Mouse (Mus musculus) heart, postnatal 4 days (tissue): ENCODE measurements at regions not wholly inside any gene's neighbourhood (a gene's known extent, or its start where the extent isn't known, plus 50 kb on each side); places are given as distances from the start of the nearest gene placed in this dataset.
A peak's percentile ranks its signal among the peaks of the same experiment; 100 is the strongest.

ENCODE experiments used
- DNase-seq: peaks from one replicate; pipeline ENCODE4 v3.0.0; 2021

DNA sequence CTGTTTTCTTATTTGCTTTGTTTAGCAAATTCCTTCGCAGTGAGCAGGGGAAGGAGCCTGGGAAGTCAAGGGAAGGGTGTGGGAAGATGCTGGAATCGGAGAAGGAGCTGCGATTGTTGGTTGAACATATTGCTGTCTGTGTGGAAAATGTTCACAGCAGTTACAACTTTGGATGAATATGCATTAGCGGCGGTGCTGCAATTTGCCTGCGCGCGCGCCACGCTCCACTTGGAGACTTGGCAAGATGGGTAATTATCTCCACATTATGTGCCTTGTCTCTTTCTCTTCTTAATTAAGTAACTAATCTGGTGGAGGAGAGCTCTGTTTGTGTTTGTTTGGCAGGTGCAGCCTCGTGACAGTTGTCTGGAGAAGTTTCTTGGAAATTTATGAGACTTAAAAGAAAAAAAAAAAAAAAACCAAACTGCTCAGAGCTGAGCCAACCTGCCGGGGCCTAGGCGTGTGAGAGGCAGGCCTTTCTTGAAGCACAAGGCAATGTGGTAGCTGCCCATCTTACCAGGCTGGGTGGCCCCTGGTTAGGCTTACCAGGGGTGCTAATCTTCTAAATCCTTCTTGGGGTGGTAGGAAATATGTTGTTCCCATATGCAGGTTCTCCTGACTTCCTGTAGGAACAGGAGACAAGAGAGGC lies 279.2 kb upstream of the Tle3 start:
- no peak for DNase-seq

DNA sequence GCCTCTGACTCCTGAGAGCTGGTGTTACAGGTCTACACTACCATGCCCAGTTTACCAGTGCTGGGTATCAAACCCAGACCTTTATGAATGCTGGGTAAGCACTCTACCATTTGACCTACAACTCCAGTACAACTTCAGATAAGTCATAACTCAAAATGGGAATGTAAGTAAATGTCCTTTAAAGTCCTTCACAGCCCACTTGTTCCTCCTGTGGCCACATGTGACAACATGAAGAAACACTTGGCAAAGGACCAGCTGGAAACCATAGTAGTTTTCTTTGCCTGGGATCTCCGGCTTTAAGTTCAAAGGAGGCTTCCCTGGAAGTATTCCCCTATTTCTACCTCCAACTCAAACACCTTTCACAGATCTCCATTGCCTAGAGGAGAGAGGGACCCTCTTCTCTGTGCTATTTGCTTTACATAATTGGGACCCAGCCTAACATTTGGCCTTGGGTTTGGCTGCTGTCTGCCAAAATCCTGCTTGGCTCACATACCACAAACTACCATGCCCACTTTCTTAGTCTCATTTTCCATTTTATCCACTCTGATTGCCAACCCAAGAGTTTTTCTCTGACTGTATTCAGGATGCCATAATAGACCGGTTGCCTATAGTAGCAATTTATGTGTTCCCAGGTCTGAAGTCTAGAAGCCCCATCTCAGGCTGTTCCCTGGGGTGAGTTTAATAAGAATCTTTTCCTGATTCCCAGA lies 276.9 kb upstream of the Tle3 start:
- no peak for DNase-seq

DNA sequence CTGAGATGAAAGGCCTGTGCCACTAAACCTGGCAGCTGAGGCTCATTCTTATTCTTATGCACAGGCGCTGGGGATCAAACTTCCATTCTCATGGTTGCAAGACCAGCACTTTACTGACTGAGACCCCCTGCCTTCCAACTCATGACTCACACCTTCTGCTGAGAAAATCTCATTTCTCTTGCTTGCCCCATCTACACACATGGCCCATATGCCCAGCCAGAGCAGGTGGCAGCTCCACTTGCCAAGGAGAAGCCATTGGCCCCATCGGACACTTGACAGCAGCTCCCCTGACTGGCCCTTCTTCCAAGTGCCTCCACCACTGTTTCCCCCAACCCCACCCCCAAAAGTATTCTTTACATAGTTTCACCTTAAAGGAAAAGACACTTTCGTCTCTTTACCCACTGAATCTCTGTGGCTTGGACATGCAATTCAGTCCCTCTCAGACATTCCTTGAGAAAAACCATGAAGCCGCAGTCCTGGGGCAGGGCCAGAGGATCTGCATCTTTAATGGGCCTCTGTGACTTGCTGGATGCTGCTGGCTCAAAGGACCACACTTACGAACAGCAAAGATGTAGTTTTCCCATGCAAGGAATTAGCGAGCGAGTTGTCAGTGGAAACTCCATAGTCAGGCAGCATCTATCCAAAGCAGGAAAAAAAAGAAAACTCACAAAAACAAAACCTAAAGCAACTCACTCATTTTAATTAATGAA lies 270.3 kb upstream of the Tle3 start:
- no peak for DNase-seq

GRCm38 (mm10) chr9:61102451-61103358 lies 269.5 kb upstream of the Tle3 start:
- no peak for DNase-seq

DNA sequence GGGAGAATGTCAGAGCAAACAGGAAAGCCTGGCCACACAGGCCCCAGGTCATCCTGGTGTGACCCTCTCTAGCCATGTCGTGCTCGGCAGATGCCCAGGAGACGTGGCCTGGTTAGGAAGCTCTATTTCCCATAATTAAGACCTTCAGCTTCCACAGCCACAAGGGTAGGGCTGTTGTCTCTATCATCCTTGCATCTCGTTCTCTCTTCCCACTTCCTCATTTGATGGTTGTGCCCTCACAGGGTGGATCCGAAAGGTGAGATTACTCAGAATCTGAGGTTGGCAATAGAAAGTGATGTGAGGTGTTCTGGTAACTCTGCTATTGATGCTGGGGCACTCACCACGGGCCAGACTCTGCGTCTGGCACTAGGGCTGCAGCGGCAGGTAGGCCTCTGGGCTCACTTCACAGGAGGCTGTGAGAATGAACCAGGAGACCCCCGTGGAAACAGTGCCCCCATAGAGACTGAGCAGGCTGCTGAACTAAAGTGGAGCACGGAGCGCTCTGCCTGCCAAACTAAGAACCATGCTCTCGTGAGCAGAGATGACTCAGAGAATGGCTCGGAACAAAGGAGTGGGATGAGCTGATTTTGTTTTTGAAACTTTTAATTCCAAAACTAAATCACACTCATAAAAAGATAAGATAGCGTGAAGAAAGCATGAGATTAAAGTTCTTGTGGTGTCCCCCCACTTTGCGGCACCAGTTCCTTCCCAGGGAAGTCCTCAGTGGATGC lies 266.5 kb upstream of the Tle3 start:
- DNase-seq, result no peak

GRCm38 (mm10) chr9:61109519-61110285 lies 262.5 kb upstream of the Tle3 start:
- DNase-seq, result no peak

DNA sequence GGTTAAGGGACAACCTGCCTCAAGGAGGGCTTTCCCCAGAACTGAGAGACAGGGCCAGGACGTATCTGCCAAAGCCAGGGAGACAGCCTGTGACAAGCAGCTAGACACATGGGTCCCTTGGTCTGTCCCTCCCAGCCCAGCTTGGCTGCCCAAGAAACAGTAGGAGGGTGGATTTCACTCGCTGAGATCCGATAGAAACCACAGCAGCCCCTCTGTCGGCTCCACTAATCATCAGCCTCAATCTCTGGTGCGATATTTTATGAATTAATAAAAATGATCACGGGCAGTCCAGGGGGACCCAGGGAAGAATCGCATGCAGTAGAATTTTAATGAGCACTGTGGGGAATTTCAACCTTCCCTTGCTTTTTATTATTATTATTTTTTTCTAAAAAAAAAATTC lies 261.0 kb upstream of the Tle3 start:
- DNase-seq, result no peak

GRCm38 (mm10) chr9:61111733-61112415 lies 260.3 kb upstream of the Tle3 start:
- DNase-seq, result no peak

DNA sequence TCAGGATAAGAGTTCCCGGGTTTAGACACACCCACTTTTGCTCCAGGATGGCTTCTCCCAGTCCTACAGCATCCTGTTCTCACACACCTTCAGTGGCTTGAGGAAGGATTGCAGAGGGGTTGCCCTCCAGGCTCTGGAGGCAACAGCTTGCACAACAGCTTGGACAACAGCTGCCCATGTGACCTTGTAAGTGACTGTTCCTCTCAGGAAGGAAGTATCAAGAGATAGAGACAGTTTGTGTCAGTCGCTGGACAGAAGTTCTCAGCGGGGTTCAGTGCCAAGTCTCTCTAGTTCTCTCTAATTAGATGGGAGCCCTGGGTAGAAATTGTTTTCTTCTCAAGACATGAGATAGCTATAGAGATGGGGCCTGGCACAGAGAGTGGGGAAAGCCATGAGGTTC lies 252.9 kb upstream of the Tle3 start:
- no peak for DNase-seq

DNA sequence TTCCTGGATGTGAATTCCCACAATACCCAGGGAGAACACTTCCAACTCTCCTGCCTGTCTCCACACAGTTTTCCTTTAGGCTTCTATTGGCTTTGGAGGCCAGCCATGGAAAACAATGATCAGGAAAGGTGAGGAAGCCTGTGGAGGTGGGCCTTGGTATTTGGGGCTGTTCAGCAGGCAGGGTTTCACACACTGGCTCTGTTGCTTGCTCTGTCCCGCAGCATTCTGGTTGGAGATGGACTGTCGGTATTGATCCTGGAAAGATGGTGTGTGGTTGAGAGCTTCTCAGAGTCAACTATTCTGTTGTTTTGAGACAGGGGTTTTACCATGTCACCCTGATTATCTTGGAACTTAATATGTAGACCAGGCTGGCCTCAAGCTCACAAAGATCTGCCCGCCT lies 251.6 kb upstream of the Tle3 start:
- no peak for DNase-seq

GRCm38 (mm10) chr9:61120931-61121391 lies 251.2 kb upstream of the Tle3 start:
- DNase-seq, result no peak

DNA sequence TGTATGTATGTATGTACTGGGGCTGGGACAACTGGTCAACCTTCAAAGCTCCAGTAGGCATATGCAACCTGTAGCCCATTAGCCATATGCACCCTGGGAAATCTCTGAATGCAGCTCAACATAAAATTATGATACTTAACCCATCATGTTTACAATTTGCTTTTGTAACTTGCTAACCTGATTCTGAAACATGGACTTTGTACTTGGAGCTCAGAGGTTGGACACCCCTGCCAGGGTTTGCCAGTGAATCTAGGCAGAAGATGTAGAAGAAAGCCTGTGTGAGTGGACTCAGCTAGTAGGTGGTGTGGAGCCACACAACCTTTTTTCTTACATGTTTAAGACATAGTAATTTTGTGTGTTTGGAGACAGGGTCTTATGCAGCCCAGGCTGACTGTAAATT lies 248.7 kb upstream of the Tle3 start:
- no peak for DNase-seq

DNA sequence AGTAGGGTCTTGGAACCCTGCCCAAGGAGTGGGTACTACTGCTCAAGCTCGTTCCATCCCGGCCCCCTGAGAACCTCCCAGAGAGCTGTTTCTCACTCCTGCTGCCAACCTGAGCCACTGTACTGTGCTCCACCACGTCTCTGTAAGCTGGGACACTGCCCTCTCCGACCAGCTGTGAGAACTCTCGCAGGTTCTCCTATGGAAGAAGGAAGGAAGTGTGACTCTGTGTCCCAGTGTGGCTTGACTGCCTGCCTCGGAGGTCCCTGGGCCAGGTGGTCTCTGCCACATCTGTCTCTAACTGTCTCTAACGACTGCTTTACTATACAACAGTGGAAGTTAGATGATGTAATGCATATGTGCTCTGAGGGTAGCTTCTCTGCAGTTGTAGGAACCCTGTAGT lies 246.4 kb upstream of the Tle3 start:
- DNase-seq, result no peak

DNA sequence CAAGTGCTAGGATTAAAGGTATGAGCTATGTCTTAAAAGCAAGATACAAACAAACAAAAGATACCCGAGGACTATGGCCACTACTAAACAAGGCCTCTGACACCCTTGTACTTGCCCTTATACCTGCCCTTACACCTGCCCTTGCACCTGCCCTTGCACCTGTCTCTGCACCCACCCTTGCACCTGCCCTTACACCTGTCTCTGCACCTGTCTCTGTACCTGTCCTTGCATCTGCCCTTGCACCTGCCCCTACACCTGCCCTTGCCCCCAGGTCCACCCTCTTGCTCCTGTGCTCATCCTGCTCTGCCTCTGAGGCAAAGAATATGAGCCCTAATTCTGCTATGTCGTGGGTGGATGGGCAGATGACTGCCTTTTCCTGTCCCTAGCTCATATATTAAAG lies 244.1 kb upstream of the Tle3 start:
- DNase-seq, result no peak

GRCm38 (mm10) chr9:61129186-61129585 lies 243.0 kb upstream of the Tle3 start:
- DNase-seq, result no peak

GRCm38 (mm10) chr9:61130877-61131276 lies 241.3 kb upstream of the Tle3 start:
- no peak for DNase-seq

GRCm38 (mm10) chr9:61135263-61135882 lies 236.8 kb upstream of the Tle3 start:
- no peak for DNase-seq

GRCm38 (mm10) chr9:61135917-61136316 lies 236.2 kb upstream of the Tle3 start:
- no peak for DNase-seq

GRCm38 (mm10) chr9:61138741-61139368 lies 233.3 kb upstream of the Tle3 start:
- peak; percentile 30 for DNase-seq

DNA sequence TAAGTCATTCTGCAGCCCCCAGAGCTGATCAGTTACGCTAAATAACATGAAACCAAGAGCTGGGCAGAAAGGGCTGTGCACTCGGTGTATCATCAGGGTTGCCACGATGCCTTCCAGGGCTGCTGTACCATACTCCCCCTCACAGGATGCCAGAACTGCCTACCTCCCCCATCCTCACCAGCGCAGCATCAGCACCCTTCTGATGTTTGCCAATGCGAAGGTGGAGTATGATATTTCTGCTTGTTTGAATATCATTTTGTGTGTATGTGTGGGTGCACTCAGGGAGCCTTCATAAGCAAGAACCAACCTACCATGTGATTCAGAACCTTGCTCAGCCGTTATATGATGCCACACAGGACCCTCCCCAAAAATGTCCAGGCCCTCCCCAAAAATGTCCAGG lies 229.1 kb upstream of the Tle3 start:
- no peak for DNase-seq
